ENCODE assay signal across 1 mouse cellular context in genomic region chr5:135024665-135025224, GRCm38 (mm10).
A peak's percentile ranks its signal among the peaks of the same experiment; 100 is the strongest.
TF ChIP-seq lines count a peak whose summit lies in the region.

No protein-coding gene starts in this region.

TF ChIP-seq in MEL, 35 proteins besides CTCF, POLR2A, EP300 and RAD21 (continued from another document):
- TF ChIP-seq CHD1 (IDR thresholded peaks at IDR 0.05; ENCODE audit: low read depth, low read length): no peak
- TF ChIP-seq MAZ (IDR thresholded peaks at IDR 0.05; ENCODE audit: low read depth, low read length): no peak
- TF ChIP-seq GABPA (IDR thresholded peaks at IDR 0.05; ENCODE audit: low read depth, low read length): no peak
- TF ChIP-seq POLR2AphosphoS5 (IDR thresholded peaks at IDR 0.05; ENCODE audit: borderline replicate concordance, low read depth, low read length): no peak
- TF ChIP-seq NRF1 (IDR thresholded peaks at IDR 0.05; ENCODE audit: insufficient read depth, low read depth, low read length, poor library complexity, severe bottlenecking): no peak
- no peak for TF ChIP-seq POLR2AphosphoS2 (IDR thresholded peaks at IDR 0.05; ENCODE audit: low read length)
- no peak for TF ChIP-seq UBTF (IDR thresholded peaks at IDR 0.05; ENCODE audit: borderline replicate concordance, insufficient read depth, low read depth, low read length)
- no peak for TF ChIP-seq KAT2A (conservative IDR thresholded peaks at IDR 0.05; ENCODE audit: low read depth, low read length)
- TF ChIP-seq ZNF384 (IDR thresholded peaks at IDR 0.05; ENCODE audit: low read depth, low read length): peak; percentile 82
- TF ChIP-seq TCF12 (IDR thresholded peaks at IDR 0.05; ENCODE audit: low read depth, low read length): 0 out of 2 replicates have a peak, but pooled peaks have one; percentile 16
- TF ChIP-seq ZMIZ1 (IDR thresholded peaks at IDR 0.05; ENCODE audit: low read depth, low read length): no peak
- 0 out of 2 replicates have a peak, but pooled peaks have one; percentile 39 for TF ChIP-seq MYC (IDR thresholded peaks at IDR 0.05; ENCODE audit: low read depth, low read length)
- TF ChIP-seq SIN3A (IDR thresholded peaks at IDR 0.05; ENCODE audit: low read length): peak; percentile 46
- peak; percentile 51; the same call in 1 of the 2 replicates for TF ChIP-seq ZKSCAN1 (IDR thresholded peaks at IDR 0.05; ENCODE audit: low read depth, low read length)
- no peak for TF ChIP-seq MAFK (IDR thresholded peaks at IDR 0.05; ENCODE audit: borderline replicate concordance, low read depth, low read length)
- no peak for TF ChIP-seq USF1 (IDR thresholded peaks at IDR 0.05; ENCODE audit: low read depth, low read length)
- no peak; the same call in 1 of the 2 replicates for TF ChIP-seq GATA1 (IDR thresholded peaks at IDR 0.05; ENCODE audit: low read depth, low read length)
- TF ChIP-seq ZC3H11A (IDR thresholded peaks at IDR 0.05; ENCODE audit: low read depth, low read length): no peak
TF ChIP-seq in MEL: peak in this region for 10.
